Mouse (Mus musculus) limb, embryonic 15.5 days (tissue): ENCODE measurements around the gene Spata4. TPM values are rescaled to one million over a fixed set of nuclear protein-coding genes. Genes with fewer than 3 reads are reported as not detected.
"Not testable (repeated sequence)": the region's sequence is repeated elsewhere in the genome, so short reads cannot be mapped to it uniquely, and the experiment has no call there.

Experiments used
- ATAC-seq: fragments of 200-750 bp; cut with Nextera tagmentation; 2 replicates; pipeline ENCODE4 v1.8.0; 2017; ENCODE audit warnings: low read depth, moderate TSS enrichment; ENCODE audit not compliant: insufficient number of reproducible peaks, low FRiP score, low TSS enrichment
- H3K27ac ChIP-seq: fragments of 300-500 bp; sonication (generic); 2 replicates; pipeline ENCODE4 v1.5.1; 2015; ENCODE audit warnings: moderate library complexity, mild to moderate bottlenecking, inconsistent platforms
- H3K27me3 ChIP-seq: fragments of 300-500 bp; sonication (generic); 2 replicates; pipeline ENCODE4 v1.6.1; 2015; ENCODE audit warnings: inconsistent platforms
- H3K36me3 ChIP-seq: fragments of 300-500 bp; sonication (generic); 2 replicates; pipeline ENCODE4 v1.6.1; 2015; ENCODE audit warnings: inconsistent platforms
- H3K4me1 ChIP-seq: fragments of 300-500 bp; sonication (generic); 2 replicates; pipeline ENCODE4 v1.6.1; 2015; ENCODE audit warnings: inconsistent platforms
- H3K4me2 ChIP-seq: fragments of 300-500 bp; sonication (generic); 2 replicates; pipeline ENCODE4 v1.6.1; 2015; ENCODE audit warnings: mild to moderate bottlenecking, inconsistent platforms
- H3K4me3 ChIP-seq: fragments of 300-500 bp; sonication (generic); 2 replicates; pipeline ENCODE4 v1.5.1; 2015; ENCODE audit warnings: mild to moderate bottlenecking, inconsistent platforms
- H3K9ac ChIP-seq: fragments of 300-500 bp; sonication (generic); 2 replicates; pipeline ENCODE4 v1.6.1; 2015; ENCODE audit warnings: inconsistent platforms
- H3K9me3 ChIP-seq: fragments of 300-500 bp; sonication (generic); 2 replicates; pipeline ENCODE4 v1.6.1; 2016; ENCODE audit warnings: inconsistent platforms
- WGBS: fragments of 180-500 bp; shearing (Covaris S2); methylation state at CpG from one replicate; pipeline ENCODE4 v1.1.7; 2015; 5-methylcytosine and 5-hydroxymethylcytosine counted together
- polyA plus RNA-seq: library from polyadenylated mRNA; unstranded; fragments of >200 nt; fragmentation: Nextera tagmentation; extraction: Ambion mirVana; gene quantifications from 2 replicates; pipeline ENCODE4 v1.2.1, GENCODE M21; 2015

Gene Spata4
- polyA plus RNA-seq, 1 experiment from 2014 or later: not detected

GRCm38 (mm10) chr8:54596940-54597339 lies 3.6 kb upstream of the Spata4 start:
- no peak overlapping the region for H3K9ac ChIP-seq
- no peak for ATAC-seq
- H3K27ac ChIP-seq: no peak overlapping the region
- 86% methylated on average over 2 of the region's 2 CpGs for WGBS
- peaks cover 6% of the 10 kb centered on the region; the same call in 1 of the 2 replicates for H3K4me1 ChIP-seq
- no peak overlapping the region for H3K4me3 ChIP-seq
- no peaks in the 10 kb centered on the region for H3K27me3 ChIP-seq
- H3K9me3 ChIP-seq: no peaks in the 10 kb centered on the region
- H3K36me3 ChIP-seq: no peaks in the 10 kb centered on the region
- no peak overlapping the region for H3K4me2 ChIP-seq

GRCm38 (mm10) chr8:54597386-54597785 lies 3.2 kb upstream of the Spata4 start:
- no peak for ATAC-seq
- H3K27me3 ChIP-seq: no peaks in the 10 kb centered on the region
- H3K4me3 ChIP-seq: no peak overlapping the region
- no peak overlapping the region for H3K4me2 ChIP-seq
- H3K27ac ChIP-seq: no peak overlapping the region
- H3K9me3 ChIP-seq: no peaks in the 10 kb centered on the region
- H3K36me3 ChIP-seq: no peaks in the 10 kb centered on the region
- no peak overlapping the region for H3K9ac ChIP-seq
- WGBS: 83% methylated on average over 2 of the region's 2 CpGs
- peaks cover 6% of the 10 kb centered on the region; the same call in 1 of the 2 replicates for H3K4me1 ChIP-seq

- H3K4me1 ChIP-seq: peaks cover 6% of the 10 kb centered on the region; the same call in 1 of the 2 replicates
- no peaks in the 10 kb centered on the region for H3K36me3 ChIP-seq
- 74% methylated on average over 4 of the region's 4 CpGs for WGBS
- H3K27me3 ChIP-seq: no peaks in the 10 kb centered on the region
- no peaks in the 10 kb centered on the region for H3K9me3 ChIP-seq
- H3K27ac ChIP-seq: no peak overlapping the region
- ATAC-seq: no peak
- H3K9ac ChIP-seq: no peak overlapping the region
- H3K4me2 ChIP-seq: no peak overlapping the region
- H3K4me3 ChIP-seq: no peak overlapping the region
These were observed 2.9 kb downstream of the Spata4 start for GRCm38 (mm10) chr8:54603440-54603839.

GRCm38 (mm10) chr8:54609336-54609735 lies 8.8 kb downstream of the Spata4 start:
- no peaks in the 10 kb centered on the region for H3K4me1 ChIP-seq
- no peak for ATAC-seq
- no peak overlapping the region for H3K4me3 ChIP-seq
- H3K36me3 ChIP-seq: no peaks in the 10 kb centered on the region
- H3K4me2 ChIP-seq: no peak overlapping the region
- WGBS: 89% methylated on average over 2 of the region's 2 CpGs
- H3K9ac ChIP-seq: no peak overlapping the region
- no peak overlapping the region for H3K27ac ChIP-seq
- no peaks in the 10 kb centered on the region for H3K9me3 ChIP-seq
- no peaks in the 10 kb centered on the region for H3K27me3 ChIP-seq

- no peak overlapping the region for H3K27ac ChIP-seq
- 60% methylated on average over 4 of the region's 4 CpGs for WGBS
- no peak overlapping the region for H3K9ac ChIP-seq
- no peak for ATAC-seq
- H3K36me3 ChIP-seq: no peaks in the 10 kb centered on the region
- no peaks in the 10 kb centered on the region for H3K9me3 ChIP-seq
- no peaks in the 10 kb centered on the region for H3K27me3 ChIP-seq
- no peaks in the 10 kb centered on the region for H3K4me1 ChIP-seq
- no peak overlapping the region for H3K4me2 ChIP-seq
- no peak overlapping the region for H3K4me3 ChIP-seq
These were observed 9.7 kb downstream of the Spata4 start for GRCm38 (mm10) chr8:54610238-54610637.

DNA sequence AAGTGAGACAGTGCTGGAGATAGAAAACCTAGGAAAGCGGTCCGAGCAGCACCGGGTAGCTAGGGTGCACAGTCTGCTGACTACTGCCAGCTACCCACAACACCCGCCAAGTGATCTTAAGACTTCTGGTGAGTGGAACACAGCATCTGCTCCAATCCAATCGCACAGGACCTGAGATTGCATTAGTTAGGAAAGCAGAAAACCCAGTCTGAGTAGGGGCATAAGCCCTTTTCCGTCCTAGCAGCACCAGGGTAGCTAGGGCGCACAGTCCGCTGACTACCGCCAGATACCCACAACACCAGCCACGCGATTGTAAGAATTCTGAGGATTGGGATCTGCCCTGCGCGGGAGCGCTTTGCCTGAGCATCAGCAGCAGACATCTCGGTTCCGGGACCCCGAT lies 16.1 kb downstream of the Spata4 start:
- ATAC-seq, H3K4me3 ChIP-seq, H3K9me3 ChIP-seq: not testable (repeated sequence)

DNA sequence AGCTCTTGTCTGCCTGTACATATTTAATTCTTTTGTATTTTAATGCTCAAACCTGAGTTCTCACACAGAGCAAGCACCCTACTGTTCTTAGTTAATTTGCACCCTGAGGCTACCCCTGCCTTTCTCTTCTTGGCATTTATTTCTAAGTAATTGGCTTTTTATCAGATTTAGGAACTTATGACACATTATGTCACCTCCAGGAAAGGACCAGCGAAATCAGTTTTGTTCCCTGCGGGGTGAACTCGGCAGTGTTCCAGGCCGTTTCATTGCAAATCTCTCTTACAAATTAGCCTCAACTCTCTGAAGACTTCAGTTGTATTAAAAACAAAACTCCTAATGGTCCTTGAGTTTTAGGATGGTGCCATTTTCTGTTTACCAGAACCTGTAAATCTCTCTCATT lies 38.1 kb downstream of the Spata4 start:
- Histone ChIP-seq H3K4me2 (no peak overlapping the region), H3K27me3 (no peaks in the 10 kb centered on the region), H3K27ac (no peak overlapping the region), H3K4me1 (no peaks in the 10 kb centered on the region), H3K9ac (no peak overlapping the region), H3K4me3 (no peak overlapping the region), H3K9me3 (no peaks in the 10 kb centered on the region), H3K36me3 (no peaks in the 10 kb centered on the region)
- WGBS: 52% methylated on average over 4 of the region's 4 CpGs
- ATAC-seq: no peak

More for the DNA sequence above, 16.1 kb downstream of the Spata4 start:
- not testable (repeated sequence) for H3K27ac ChIP-seq, H3K36me3 ChIP-seq, H3K9ac ChIP-seq, H3K4me1 ChIP-seq, H3K27me3 ChIP-seq, H3K4me2 ChIP-seq
- 82% methylated on average over 17 of the region's 17 CpGs for WGBS

Other genes with a start within 250 kb of the Spata4 start
- 6.0 and 9.2 TPM in 2 replicates for gene Asb5, start 71.2 kb upstream of the Spata4 start, polyA plus RNA-seq
- gene Spcs3, start 70.8 kb upstream of the Spata4 start, polyA plus RNA-seq: 91.0 and 93.0 TPM in 2 replicates